Comparison of ENCODE assay signal across 20 mouse cellular contexts in the genomic region with DNA sequence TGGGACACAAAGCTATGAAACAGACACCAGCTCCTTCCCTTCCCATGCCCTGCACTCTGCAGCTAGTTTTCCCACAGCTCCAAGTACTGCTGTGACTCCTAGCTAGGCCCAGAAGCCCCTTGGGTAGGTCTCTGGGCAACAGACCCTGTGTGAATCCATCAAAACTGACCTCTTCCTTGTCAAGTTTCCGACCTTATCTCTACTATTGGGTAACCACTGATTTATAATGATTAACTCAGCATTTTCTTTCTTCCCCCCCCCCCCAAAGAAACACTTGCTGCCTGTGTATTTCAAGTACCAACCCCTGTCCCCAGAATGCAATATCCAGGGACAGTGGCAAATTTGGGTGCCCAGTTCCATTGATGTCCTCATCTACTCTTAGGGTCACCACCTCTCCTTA. TPM values are rescaled to one million over a fixed set of nuclear protein-coding genes. Genes with fewer than 3 reads are reported as not detected.
DNase-seq lines count a peak whose midpoint lies in the region; ATAC-seq and TF ChIP-seq lines count a peak whose summit lies in the region.
"Had no signal": no experiment of that assay in that cellular context is flagged by ENCODE, and none has a peak within 500 bp of the region (broad histone marks: within the 10 kb centered on the region; RNA-seq: fewer than 3 reads in every experiment).

No protein-coding gene starts in this region.

- DNase-seq in liver, adult 2 months (ENCODE audit: extremely low read depth, low read depth, low spot score) = peak; percentile 89
- DNase-seq in liver = no peak
- no peak for DNase-seq in liver, postnatal 0 days
- no peak for DNase-seq in left cerebral cortex, adult 2 months (ENCODE audit: extremely low spot score in 1 of 2, low spot score in 2 of 2)
- DNase-seq in cerebellum, adult 2 months = no peak
- DNase-seq: adrenal gland, adult 2 months; adrenal gland, postnatal 10 days; adrenal gland, postnatal 25 days; cerebellum, adult 11 months; cerebellum, adult 18-20 months; cerebellum, adult 9-10 months; cerebellum, postnatal 10 days; cerebellum, postnatal 25 days had no signal

- no peak for TF ChIP-seq CTCF in liver, adult 2 months (IDR thresholded peaks at IDR 0.05; ENCODE audit: low read depth, low read length)
- TF ChIP-seq CTCF in liver, postnatal 0 days (IDR thresholded peaks at IDR 0.05; ENCODE audit: low read depth) = no peak
- no peak for TF ChIP-seq CTCF in left cerebral cortex, adult 2 months (IDR thresholded peaks at IDR 0.05)
- TF ChIP-seq CTCF in cerebellum, adult 2 months (IDR thresholded peaks at IDR 0.05; ENCODE audit: borderline replicate concordance, insufficient read depth, low read depth, low read length) = no peak

- H3K79me2 ChIP-seq in liver, adult 2 months (ENCODE audit: control insufficient read depth, insufficient read depth, low read length) = no peaks in the 10 kb centered on the region

- H3K27ac ChIP-seq in liver, adult 2 months (replicated peaks; ENCODE audit: insufficient read depth, low read depth, low read length) = peak overlapping the region; percentile 78
- H3K27ac ChIP-seq in liver, embryonic 16.5 days (ENCODE audit: low read length) = no peak overlapping the region
- H3K27ac ChIP-seq in liver, embryonic 12.5 days = no peak overlapping the region
- no peak overlapping the region for H3K27ac ChIP-seq in intestine, embryonic 16.5 days (ENCODE audit: low read length)
- no peak overlapping the region for H3K27ac ChIP-seq in liver, postnatal 0 days (ENCODE audit: low read depth)
- H3K27ac ChIP-seq in left cerebral cortex, adult 2 months = no peak overlapping the region
- H3K27ac ChIP-seq in cerebellum, adult 2 months (ENCODE audit: insufficient read depth, low read length) = no peak overlapping the region
- H3K27ac ChIP-seq: embryonic facial prominence, embryonic 10.5 days; embryonic facial prominence, embryonic 12.5 days; forebrain, embryonic 13.5 days; forebrain, embryonic 15.5 days had no signal

- no peaks in the 10 kb centered on the region for H3K9me3 ChIP-seq in liver, embryonic 16.5 days (replicated peaks; ENCODE audit: control insufficient read depth, low read length)
- H3K9me3 ChIP-seq in liver, embryonic 12.5 days (replicated peaks) = no peaks in the 10 kb centered on the region
- no peaks in the 10 kb centered on the region for H3K9me3 ChIP-seq in intestine, embryonic 16.5 days (ENCODE audit: control insufficient read depth, low read length)
- no peaks in the 10 kb centered on the region for H3K9me3 ChIP-seq in liver, postnatal 0 days (ENCODE audit: low read length)
- H3K9me3 ChIP-seq: embryonic facial prominence, embryonic 10.5 days; embryonic facial prominence, embryonic 12.5 days; forebrain, embryonic 13.5 days; forebrain, embryonic 15.5 days had no signal

- peak; percentile 50; the same call in 1 of the 2 replicates for ATAC-seq in liver, embryonic 16.5 days (ENCODE audit: low read depth)
- ATAC-seq in liver, embryonic 12.5 days = no peak; the same call in 1 of the 2 replicates
- ATAC-seq in intestine, embryonic 16.5 days = peak; percentile 60
- ATAC-seq in liver, postnatal 0 days = peak; percentile 51; the same call in 1 of the 2 replicates
- ATAC-seq: forebrain, embryonic 13.5 days; forebrain, embryonic 15.5 days had no signal

- peaks cover 32% of the 10 kb centered on the region for H3K4me1 ChIP-seq in liver, adult 2 months (ENCODE audit: control insufficient read depth, insufficient read depth, low read length)
- H3K4me1 ChIP-seq in liver, embryonic 16.5 days (ENCODE audit: control insufficient read depth, low read depth, low read length) = no peaks in the 10 kb centered on the region
- H3K4me1 ChIP-seq in liver, embryonic 12.5 days = no peaks in the 10 kb centered on the region
- peaks cover 2% of the 10 kb centered on the region; the same call in 1 of the 2 replicates for H3K4me1 ChIP-seq in intestine, embryonic 16.5 days (ENCODE audit: control insufficient read depth, insufficient read depth, low read length)
- H3K4me1 ChIP-seq in liver, postnatal 0 days (ENCODE audit: insufficient read depth) = peaks cover 18% of the 10 kb centered on the region
- H3K4me1 ChIP-seq in cerebellum, adult 2 months (ENCODE audit: control insufficient read depth, insufficient read depth, low read length) = no peaks in the 10 kb centered on the region

- no peaks in the 10 kb centered on the region for H3K27me3 ChIP-seq in liver, adult 2 months (ENCODE audit: control insufficient read depth, insufficient read depth, low read length)
- no peaks in the 10 kb centered on the region; the same call in 1 of the 2 replicates for H3K27me3 ChIP-seq in liver, embryonic 16.5 days (ENCODE audit: control insufficient read depth, insufficient read depth, low read depth, low read length)
- H3K27me3 ChIP-seq in liver, embryonic 12.5 days (replicated peaks) = no peaks in the 10 kb centered on the region
- no peaks in the 10 kb centered on the region for H3K27me3 ChIP-seq in intestine, embryonic 16.5 days (replicated peaks; ENCODE audit: control insufficient read depth, insufficient read depth, low read length)
- H3K27me3 ChIP-seq in liver, postnatal 0 days (ENCODE audit: insufficient read depth, low read length) = no peaks in the 10 kb centered on the region
- H3K27me3 ChIP-seq in cerebellum, adult 2 months (ENCODE audit: control insufficient read depth, insufficient read depth, low read length) = no peaks in the 10 kb centered on the region
- H3K27me3 ChIP-seq: embryonic facial prominence, embryonic 12.5 days; forebrain, embryonic 15.5 days had no signal

- no peak for TF ChIP-seq POLR2A in liver, adult 2 months (IDR thresholded peaks at IDR 0.05; ENCODE audit: extremely low read depth, insufficient read depth, low read length)
- no peak for TF ChIP-seq POLR2A in cerebellum, adult 2 months (IDR thresholded peaks at IDR 0.05; ENCODE audit: borderline replicate concordance, insufficient read depth, low read length)

- intact Hi-C loops in left cerebral cortex, adult 2 months (cut with DNase I) = no loop called here

- WGBS in liver, adult 2 months = 3% methylated on average over 1 of the region's 1 CpGs
- WGBS in liver, embryonic 16.5 days (ENCODE audit: insufficient replicate concordance) = 23% methylated on average over 1 of the region's 1 CpGs
- WGBS in liver, embryonic 12.5 days (ENCODE audit: insufficient replicate concordance) = 23% methylated on average over 1 of the region's 1 CpGs
- 27% methylated on average over 1 of the region's 1 CpGs for whole genome bisulfite sequencing in intestine, embryonic 16.5 days
- 10% methylated on average over 1 of the region's 1 CpGs for WGBS in liver, postnatal 0 days (ENCODE audit: insufficient replicate concordance)
- WGBS in cerebellum, adult 2 months = 54% methylated on average over 1 of the region's 1 CpGs

- no peak overlapping the region for H3K4me2 ChIP-seq in liver, embryonic 16.5 days (ENCODE audit: low read depth, low read length)
- H3K4me2 ChIP-seq in liver, embryonic 12.5 days = no peak overlapping the region
- no peak overlapping the region for H3K4me2 ChIP-seq in intestine, embryonic 16.5 days (ENCODE audit: low read depth, low read length)
- no peak overlapping the region for H3K4me2 ChIP-seq in liver, postnatal 0 days (ENCODE audit: low read depth, low read length)
- H3K4me2 ChIP-seq: embryonic facial prominence, embryonic 12.5 days; forebrain, embryonic 13.5 days; forebrain, embryonic 15.5 days had no signal

- no peak for TF ChIP-seq EP300 in liver, postnatal 0 days (IDR thresholded peaks at IDR 0.05; ENCODE audit: low read depth)

- H3K36me3 ChIP-seq in liver, adult 2 months (ENCODE audit: control insufficient read depth, insufficient read depth, low read length) = no peaks in the 10 kb centered on the region
- no peaks in the 10 kb centered on the region for H3K36me3 ChIP-seq in liver, embryonic 16.5 days (ENCODE audit: control insufficient read depth, insufficient read depth)
- H3K36me3 ChIP-seq in liver, embryonic 12.5 days = no peaks in the 10 kb centered on the region
- H3K36me3 ChIP-seq in intestine, embryonic 16.5 days (ENCODE audit: control insufficient read depth, insufficient read depth, low read length) = no peaks in the 10 kb centered on the region
- H3K36me3 ChIP-seq in liver, postnatal 0 days (replicated peaks; ENCODE audit: insufficient read depth, low read length) = no peaks in the 10 kb centered on the region
- H3K36me3 ChIP-seq: embryonic facial prominence, embryonic 10.5 days; embryonic facial prominence, embryonic 12.5 days; forebrain, embryonic 15.5 days had no signal

- no peak overlapping the region for H3K4me3 ChIP-seq in liver, adult 2 months (ENCODE audit: insufficient read depth, low read depth, low read length)
- H3K4me3 ChIP-seq in liver, embryonic 16.5 days (ENCODE audit: low read depth, low read length) = no peak overlapping the region
- H3K4me3 ChIP-seq in liver, embryonic 12.5 days = no peak overlapping the region
- H3K4me3 ChIP-seq in intestine, embryonic 16.5 days (ENCODE audit: low read length) = no peak overlapping the region
- no peak overlapping the region for H3K4me3 ChIP-seq in liver, postnatal 0 days (ENCODE audit: low read depth, low read length)
- H3K4me3 ChIP-seq in left cerebral cortex, adult 2 months = no peak overlapping the region
- no peak overlapping the region for H3K4me3 ChIP-seq in cerebellum, adult 2 months (replicated peaks; ENCODE audit: insufficient read depth, low read depth, low read length)
- H3K4me3 ChIP-seq: embryonic facial prominence, embryonic 10.5 days; embryonic facial prominence, embryonic 12.5 days; forebrain, embryonic 13.5 days; forebrain, embryonic 15.5 days had no signal

- H3K9ac ChIP-seq in liver, adult 2 months (ENCODE audit: low read depth, low read length) = no peak overlapping the region
- H3K9ac ChIP-seq in liver, embryonic 16.5 days (ENCODE audit: low read depth, low read length) = no peak overlapping the region
- no peak overlapping the region for H3K9ac ChIP-seq in liver, embryonic 12.5 days
- H3K9ac ChIP-seq in intestine, embryonic 16.5 days (ENCODE audit: low read depth, low read length) = no peak overlapping the region
- H3K9ac ChIP-seq in liver, postnatal 0 days (replicated peaks) = no peak overlapping the region
- H3K9ac ChIP-seq: embryonic facial prominence, embryonic 12.5 days; forebrain, embryonic 13.5 days; forebrain, embryonic 15.5 days had no signal

RNA-seq across cellular contexts. Expression of a gene that starts 0.6 kb away (rescaled TPM):
- total RNA-seq in liver, adult 2 months (2014; rRNA removed) = 28.6 and 34.3 TPM in 2 replicates
- polyA plus RNA-seq in liver, adult 2 months (2012; rRNA removed) = 22.2 and 24.4 TPM in 2 replicates
- 11.6 and 13.0 TPM in 2 replicates for polyA plus RNA-seq in liver, embryonic 16.5 days (2015; fragmentation: Nextera tagmentation; extraction: Ambion mirVana)
- 10.0 and 10.7 TPM in 2 replicates for polyA plus RNA-seq in liver, embryonic 12.5 days (2016; fragmentation: Nextera tagmentation; extraction: Ambion mirVana)
- polyA plus RNA-seq in intestine, embryonic 16.5 days (2015; fragmentation: Nextera tagmentation; extraction: Ambion mirVana) = 5.1 and 6.0 TPM in 2 replicates
- polyA plus RNA-seq in liver, postnatal 0 days (2015; fragmentation: Nextera tagmentation; extraction: Ambion mirVana) = 7.0 and 7.6 TPM in 2 replicates
- total RNA-seq in left cerebral cortex, adult 2 months (2021) = 10 to 100 TPM; 48.6 to 48.9 TPM
- 32.8 and 33.0 TPM in 2 replicates for polyA plus RNA-seq in cerebellum, adult 2 months (2012; rRNA removed)
